Mouse (Mus musculus) thymus, postnatal 4 days (tissue): ENCODE measurements around the gene Zfp263.
A peak's percentile ranks its signal among the peaks of the same experiment; 100 is the strongest.

Experiments
- DNase-seq: peaks from one replicate; pipeline ENCODE4 v3.0.0; 2021

The Zfp263 gene

GRCm38 (mm10) chr16:3743503-3744185, at the start of gene Zfp263:
Gene Zfp263 (plus strand): TSS chr16:3744093.
- peak; percentile 89 for DNase-seq

GRCm38 (mm10) chr16:3699281-3699680, 44.6 kb upstream of the Zfp263 start:
- no peak for DNase-seq

DNA sequence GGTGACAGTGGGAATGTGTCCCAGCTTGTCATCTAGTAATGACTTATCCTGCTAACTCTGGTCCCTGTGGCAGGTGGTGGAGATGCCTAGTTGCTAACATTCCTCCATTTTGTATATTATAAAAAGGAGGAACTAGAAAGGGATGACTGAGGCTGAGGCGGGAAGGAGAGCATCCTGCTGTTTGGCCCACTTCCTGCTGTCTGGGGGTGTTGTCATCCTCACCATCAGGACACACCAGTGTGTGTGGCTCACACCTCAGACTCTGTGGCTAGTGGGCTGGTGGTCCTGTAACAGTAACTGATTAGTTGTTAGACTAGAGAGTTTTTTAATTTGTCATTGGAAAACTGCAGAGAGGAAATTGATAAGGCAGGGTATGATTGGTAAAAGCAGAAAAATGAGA, 43.0 kb upstream of the Zfp263 start:
- no peak for DNase-seq

GRCm38 (mm10) chr16:3706680-3707079, 37.2 kb upstream of the Zfp263 start:
- DNase-seq = no peak

GRCm38 (mm10) chr16:3714731-3715130, 29.2 kb upstream of the Zfp263 start:
- no peak for DNase-seq

GRCm38 (mm10) chr16:3717980-3718379, 25.9 kb upstream of the Zfp263 start, which contains the start of gene Mefv:
Gene Mefv (minus strand): TSS chr16:3718097.
- no peak for DNase-seq

- DNase-seq = no peak
Measured at GRCm38 (mm10) chr16:3723231-3723630, 20.7 kb upstream of the Zfp263 start.

GRCm38 (mm10) chr16:3727980-3728720, 15.7 kb upstream of the Zfp263 start:
- no peak for DNase-seq

DNA sequence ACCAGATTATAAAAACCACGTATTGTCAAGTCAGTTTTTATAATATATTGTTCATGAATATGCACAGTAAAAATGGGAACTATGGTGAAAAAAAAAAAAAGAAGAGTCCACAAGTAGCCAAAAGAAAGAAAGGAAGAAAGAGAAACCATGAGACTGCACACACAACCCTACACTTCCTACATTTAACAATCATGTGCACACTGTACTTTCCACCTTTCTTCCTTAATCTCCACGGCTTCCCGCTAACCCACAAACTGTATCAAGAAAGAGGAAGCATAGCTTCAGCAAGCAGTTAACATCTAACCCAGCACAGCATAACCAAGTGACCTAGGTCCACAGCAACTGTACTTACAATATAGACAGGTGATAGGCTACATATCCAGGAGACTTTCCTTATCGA, 11.3 kb upstream of the Zfp263 start:
- DNase-seq = no peak

- DNase-seq = no peak
Measured at GRCm38 (mm10) chr16:3733198-3733732, 10.6 kb upstream of the Zfp263 start.

DNA sequence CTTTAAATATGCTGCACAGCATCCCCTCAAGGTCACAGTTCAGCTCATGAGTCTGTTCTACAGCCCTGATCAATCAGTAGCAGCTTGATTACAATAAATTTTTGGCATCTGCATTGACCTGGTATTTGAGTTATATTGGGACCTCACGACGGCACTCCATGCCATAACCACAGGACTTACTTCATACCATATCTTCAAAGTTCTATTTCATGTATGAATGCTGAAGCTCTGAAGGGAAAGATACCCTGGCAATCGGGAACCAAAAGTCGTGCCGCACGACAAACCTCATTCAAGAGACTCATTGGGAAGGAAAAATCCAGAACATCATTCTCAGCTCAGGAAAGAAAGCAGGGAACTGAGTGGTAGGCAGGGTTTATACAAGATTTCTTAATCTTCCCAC, 1.4 kb upstream of the Zfp263 start:
- DNase-seq = no peak

GRCm38 (mm10) chr16:3744186-3744700, 350 bp downstream of the Zfp263 start:
- DNase-seq = peak; percentile 69

- DNase-seq = no peak
Measured at GRCm38 (mm10) chr16:3745656-3746055, 1.8 kb downstream of the Zfp263 start.

- no peak for DNase-seq
Measured at GRCm38 (mm10) chr16:3748976-3749375, 5.1 kb downstream of the Zfp263 start.

- DNase-seq = no peak
Measured at GRCm38 (mm10) chr16:3771603-3772002, 27.7 kb downstream of the Zfp263 start.

GRCm38 (mm10) chr16:3776365-3776764, 32.5 kb downstream of the Zfp263 start:
- no peak for DNase-seq

- DNase-seq = no peak
Measured at GRCm38 (mm10) chr16:3777986-3778385, 34.1 kb downstream of the Zfp263 start.

DNA sequence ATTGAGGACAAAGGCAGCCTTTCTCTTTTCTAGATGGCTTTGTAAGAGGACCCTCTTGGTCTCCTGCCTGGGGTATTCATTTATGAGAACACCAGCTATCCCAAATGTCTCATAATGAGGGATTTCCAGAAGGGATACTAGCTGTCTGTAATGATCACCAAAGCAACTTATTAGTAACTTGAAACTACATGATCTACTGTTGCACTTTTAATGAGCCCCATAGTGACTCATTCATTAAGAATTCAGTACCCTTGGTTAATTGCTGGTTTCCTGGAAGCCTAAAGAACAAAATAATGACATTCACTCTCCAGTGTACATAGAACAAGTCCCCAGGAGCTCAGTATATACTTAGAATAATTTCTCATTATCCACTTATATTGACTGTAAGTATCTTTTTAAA, 37.3 kb downstream of the Zfp263 start:
- no peak for DNase-seq

DNA sequence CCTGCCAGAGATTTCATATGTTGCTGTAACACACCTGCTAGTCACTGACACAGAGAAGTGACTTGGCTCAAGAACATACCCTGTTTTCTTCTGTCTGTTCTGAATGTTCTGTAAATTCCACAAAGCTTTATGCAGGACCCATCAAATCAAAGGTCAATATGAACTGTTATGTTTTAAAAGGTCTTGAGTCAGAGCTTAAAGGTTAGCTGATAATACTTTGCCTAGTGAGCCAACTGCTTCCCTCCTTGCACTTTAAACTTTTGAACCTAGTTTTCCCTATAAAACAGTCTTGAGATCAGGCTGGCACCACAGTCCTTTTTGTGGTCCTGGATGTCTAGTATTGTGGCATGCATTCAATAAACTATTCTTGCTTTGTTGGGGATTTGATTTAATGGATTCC, 44.5 kb downstream of the Zfp263 start:
- no peak for DNase-seq
